Mouse (Mus musculus) lung, embryonic 14.5 days (tissue): ENCODE measurements at regions not wholly inside any gene's neighbourhood (a gene's known extent, or its start where the extent isn't known, plus 50 kb on each side); places are given as distances from the start of the nearest gene placed in this dataset.

ENCODE experiments used
- ATAC-seq: fragments of 200-750 bp; cut with Nextera tagmentation; 2 replicates; pipeline ENCODE4 v1.8.0; 2017; ENCODE audit warnings: mild to moderate bottlenecking, moderate TSS enrichment, moderate library complexity; ENCODE audit not compliant: insufficient read depth
- DNase-seq: peaks from one replicate; pipeline ENCODE4 v3.0.0-alpha.2; 2015
- H3K27ac ChIP-seq: fragments of 300-500 bp; sonication (generic); 2 replicates; pipeline ENCODE4 v1.5.1; 2014; ENCODE audit warnings: low read depth, mild to moderate bottlenecking, moderate library complexity
- H3K27me3 ChIP-seq: fragments of 300-500 bp; sonication (generic); 2 replicates; pipeline ENCODE4 v1.6.1; 2014; ENCODE audit warnings: low read length, control low read depth; ENCODE audit not compliant: insufficient read depth
- H3K36me3 ChIP-seq: fragments of 300-500 bp; sonication (generic); 2 replicates; pipeline ENCODE4 v1.6.1; 2014; ENCODE audit warnings: control low read depth; ENCODE audit not compliant: insufficient read depth
- H3K4me1 ChIP-seq: fragments of 300-500 bp; sonication (generic); 2 replicates; pipeline ENCODE4 v1.6.1; 2014; ENCODE audit warnings: antibody characterized with exemption, control low read depth; ENCODE audit not compliant: insufficient read depth
- H3K4me2 ChIP-seq: fragments of 300-500 bp; sonication (generic); 2 replicates; pipeline ENCODE4 v1.6.1; 2014; ENCODE audit warnings: mild to moderate bottlenecking
- H3K4me3 ChIP-seq: fragments of 300-500 bp; sonication (generic); 2 replicates; pipeline ENCODE4 v1.5.1; 2014; ENCODE audit warnings: low read depth, low read length
- H3K9ac ChIP-seq: fragments of 300-500 bp; sonication (generic); 2 replicates; pipeline ENCODE4 v1.6.1; 2014
- H3K9me3 ChIP-seq: fragments of 300-500 bp; sonication (generic); 2 replicates; pipeline ENCODE4 v1.6.1; 2016; ENCODE audit warnings: low read depth, low read length, control low read depth
- CTCF ChIP-seq: IDR thresholded peaks from 2 replicates; pipeline ENCODE4 v1.5.1; 2016; ENCODE audit warnings: antibody characterized with exemption, low read depth
- WGBS: fragments of 180-500 bp; shearing (Covaris S2); extraction: QIAGEN DNeasy Blood & Tissue Kit; methylation state at CpG from one replicate; pipeline ENCODE4 v1.1.7; 2014; 5-methylcytosine and 5-hydroxymethylcytosine counted together

DNA sequence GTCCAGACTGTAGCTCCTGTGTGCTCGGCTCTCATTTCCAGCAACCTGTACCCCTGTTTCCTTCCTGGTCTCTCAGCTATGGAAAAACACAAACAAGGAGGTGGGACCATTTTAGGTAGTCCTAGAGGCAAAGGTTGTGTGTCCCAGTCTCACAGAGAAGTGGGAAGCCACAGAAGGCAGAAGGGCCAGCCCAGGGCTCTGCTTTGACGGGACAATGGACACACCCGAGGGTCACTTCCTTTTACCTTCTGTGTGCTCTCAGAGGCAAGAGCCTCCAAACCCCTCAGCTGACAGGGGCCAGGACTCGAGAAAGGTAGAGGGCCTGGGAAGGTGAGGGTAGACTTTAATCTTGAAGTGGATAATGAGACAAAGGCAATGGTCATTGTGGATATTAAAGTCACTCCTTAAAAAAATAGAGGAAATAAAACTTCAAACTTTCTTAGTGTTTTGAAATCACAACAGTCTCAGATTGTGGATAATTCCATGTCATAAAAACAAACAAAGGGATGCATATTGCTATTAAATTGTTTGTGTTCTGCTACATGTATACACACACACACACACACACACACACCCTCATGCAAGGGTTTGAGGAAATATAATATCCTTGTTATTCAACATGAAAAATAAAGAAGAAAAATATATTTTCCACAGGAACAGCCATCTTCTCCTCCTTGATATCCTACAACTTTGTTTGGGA is 195.6 kb upstream of the Spdye4c start:
- DNase-seq = no peak
- no peak for TF ChIP-seq CTCF
- no peak overlapping the region for H3K27ac ChIP-seq
- WGBS = 43% methylated on average over 4 of the region's 4 CpGs
- H3K9ac ChIP-seq = no peak overlapping the region
- H3K4me1 ChIP-seq = peaks cover 13% of the 10 kb centered on the region
- no peaks in the 10 kb centered on the region for H3K9me3 ChIP-seq
- H3K27me3 ChIP-seq = no peaks in the 10 kb centered on the region
- H3K36me3 ChIP-seq = no peaks in the 10 kb centered on the region
- H3K4me3 ChIP-seq = no peak overlapping the region
- ATAC-seq = peak; percentile 9; the same call in 1 of the 2 replicates
- no peak overlapping the region for H3K4me2 ChIP-seq

- H3K4me2 ChIP-seq = no peak overlapping the region
- peak; percentile 88 for ATAC-seq
- WGBS = 4% methylated on average over 9 of the region's 9 CpGs
- TF ChIP-seq CTCF = peak; percentile 97
- no peak overlapping the region for H3K9ac ChIP-seq
- DNase-seq = peak; percentile 98
- no peak overlapping the region for H3K27ac ChIP-seq
- H3K4me3 ChIP-seq = no peak overlapping the region
- no peaks in the 10 kb centered on the region for H3K27me3 ChIP-seq
- peaks cover 13% of the 10 kb centered on the region for H3K4me1 ChIP-seq
- H3K9me3 ChIP-seq = no peaks in the 10 kb centered on the region
- no peaks in the 10 kb centered on the region for H3K36me3 ChIP-seq
Observed at GRCm38 (mm10) chr2:128396008-128396346, 195.0 kb upstream of the Spdye4c start.

GRCm38 (mm10) chr2:128401359-128401758 is 189.7 kb upstream of the Spdye4c start:
- Histone ChIP-seq H3K9ac (no peak overlapping the region), H3K4me1 (peaks cover 25% of the 10 kb centered on the region), H3K4me3 (no peak overlapping the region), H3K9me3 (no peaks in the 10 kb centered on the region), H3K27ac (no peak overlapping the region), H3K36me3 (no peaks in the 10 kb centered on the region), H3K4me2 (no peak overlapping the region), H3K27me3 (no peaks in the 10 kb centered on the region)
- ATAC-seq = no peak
- TF ChIP-seq CTCF = no peak
- 54% methylated on average over 8 of the region's 8 CpGs for WGBS
- no peak for DNase-seq

GRCm38 (mm10) chr2:128403143-128403935 is 187.7 kb upstream of the Spdye4c start:
- Histone ChIP-seq H3K9ac (no peak overlapping the region; the same call in 1 of the 2 replicates), H3K27ac (no peak overlapping the region), H3K4me2 (peak overlapping the region; percentile 33; the same call in 1 of the 2 replicates), H3K36me3 (no peaks in the 10 kb centered on the region), H3K4me1 (peaks cover 25% of the 10 kb centered on the region), H3K27me3 (no peaks in the 10 kb centered on the region), H3K4me3 (no peak overlapping the region), H3K9me3 (no peaks in the 10 kb centered on the region)
- ATAC-seq (peak; percentile 60), DNase-seq (peak; percentile 69)
- TF ChIP-seq CTCF = no peak
- 27% methylated on average over 11 of the region's 11 CpGs for WGBS

GRCm38 (mm10) chr2:128404405-128404804 is 186.6 kb upstream of the Spdye4c start:
- Histone ChIP-seq H3K4me3 (no peak overlapping the region), H3K4me2 (no peak overlapping the region), H3K36me3 (no peaks in the 10 kb centered on the region), H3K27me3 (no peaks in the 10 kb centered on the region), H3K4me1 (peaks cover 25% of the 10 kb centered on the region), H3K9me3 (no peaks in the 10 kb centered on the region), H3K27ac (no peak overlapping the region), H3K9ac (no peak overlapping the region)
- DNase-seq (no peak), ATAC-seq (no peak)
- 75% methylated on average over 3 of the region's 3 CpGs for WGBS
- no peak for TF ChIP-seq CTCF

DNA sequence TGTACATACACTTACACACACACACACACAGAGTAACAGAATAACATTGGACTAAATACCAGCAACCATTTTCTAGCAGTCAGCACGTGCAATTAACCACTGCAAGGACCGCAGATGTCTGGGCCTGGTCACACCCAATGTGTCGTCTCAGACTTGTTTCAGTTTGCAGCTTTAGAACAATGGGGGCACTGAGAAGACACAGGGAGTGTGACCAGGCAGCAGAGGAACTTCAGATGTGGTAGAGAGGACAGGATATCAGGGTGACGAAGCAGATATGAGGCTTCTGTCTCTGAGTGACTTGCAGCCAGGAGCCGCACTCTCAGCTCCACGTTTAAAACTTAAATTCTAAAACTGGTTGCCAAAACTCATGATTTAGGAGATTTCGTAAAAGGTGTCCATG is 183.9 kb upstream of the Spdye4c start:
- H3K9me3 ChIP-seq = no peaks in the 10 kb centered on the region
- WGBS = 78% methylated on average over 7 of the region's 7 CpGs
- H3K36me3 ChIP-seq = no peaks in the 10 kb centered on the region
- no peak overlapping the region for H3K4me2 ChIP-seq
- DNase-seq = no peak
- no peak overlapping the region for H3K4me3 ChIP-seq
- H3K4me1 ChIP-seq = peaks cover 23% of the 10 kb centered on the region
- H3K27me3 ChIP-seq = no peaks in the 10 kb centered on the region
- no peak overlapping the region for H3K9ac ChIP-seq
- ATAC-seq = no peak
- H3K27ac ChIP-seq = no peak overlapping the region
- TF ChIP-seq CTCF = no peak

GRCm38 (mm10) chr2:128408718-128409117 is 182.3 kb upstream of the Spdye4c start:
- H3K4me1 ChIP-seq = peaks cover 11% of the 10 kb centered on the region
- H3K27me3 ChIP-seq = no peaks in the 10 kb centered on the region
- WGBS = 27% methylated on average over 6 of the region's 6 CpGs
- DNase-seq (peak; percentile 69), ATAC-seq (no peak)
- H3K9ac ChIP-seq = no peak overlapping the region
- no peak overlapping the region for H3K4me2 ChIP-seq
- no peak overlapping the region for H3K4me3 ChIP-seq
- peak; percentile 72 for TF ChIP-seq CTCF
- H3K36me3 ChIP-seq = no peaks in the 10 kb centered on the region
- no peak overlapping the region for H3K27ac ChIP-seq
- H3K9me3 ChIP-seq = no peaks in the 10 kb centered on the region
